Mouse (Mus musculus) brain, embryonic 14.5 days (tissue): ENCODE data around the gene Mtmr10.

ENCODE experiments used
- CTCF ChIP-seq: fragments of 200-500 bp; IDR thresholded peaks from 2 replicates; pipeline ENCODE4 v1.5.1; 2012; ENCODE audit warnings: inconsistent platforms, mild to moderate bottlenecking, moderate library complexity, borderline replicate concordance; ENCODE audit not compliant: insufficient read depth, insufficient read length; ENCODE audit errors: extremely low read depth
- POLR2A ChIP-seq: fragments of 200-500 bp; IDR thresholded peaks from 2 replicates; pipeline ENCODE4 v1.6.1; 2012; ENCODE audit warnings: mild to moderate bottlenecking, inconsistent platforms, borderline replicate concordance; ENCODE audit not compliant: poor library complexity, insufficient read depth, insufficient read length, severe bottlenecking; ENCODE audit errors: extremely low read depth

- TF ChIP-seq CTCF (no peak), POLR2A (no peak)
Observed at GRCm38 (mm10) chr7:64271926-64272325, 15.5 kb upstream of the Mtmr10 start.
